Mouse (Mus musculus): ENCODE results near the gene Cldnd2. TPM values are rescaled to one million over a fixed set of nuclear protein-coding genes. Genes with fewer than 3 reads are reported as not detected.

Cldnd2 gene
- polyA plus RNA-seq, 1 experiment from 2014 or later, result 0.21 TPM

GRCm38 (mm10) chr7:43442684-43443083 is 2.1 kb downstream of the Cldnd2 start:
- ATAC-seq (no peak), DNase-seq (ENCODE audit: low spot score) (no peak)
- 11% methylated on average over 9 of the region's 9 CpGs for WGBS
- TF ChIP-seq CTCF (IDR thresholded peaks at IDR 0.05), result no peak
- TF ChIP-seq EP300 (IDR thresholded peaks at IDR 0.05), result no peak
- H3K36me3 ChIP-seq (ENCODE audit: insufficient read depth, low read length), result no peaks in the 10 kb centered on the region
- peak overlapping the region; percentile 99 for H3K27ac ChIP-seq (ENCODE audit: low read length)
- H3K9ac ChIP-seq (replicated peaks; ENCODE audit: low read depth), result peak overlapping the region; percentile 55
- peaks cover 13% of the 10 kb centered on the region; the same call in 1 of the 2 replicates for H3K4me1 ChIP-seq (ENCODE audit: insufficient read depth, low read depth, low read length)
- H3K4me2 ChIP-seq (replicated peaks; ENCODE audit: low read depth, low read length), result peak overlapping the region; percentile 89
- H3K4me3 ChIP-seq (ENCODE audit: low read depth, low read length), result peak overlapping the region; percentile 55
- H3K27me3 ChIP-seq (replicated peaks; ENCODE audit: insufficient read depth, low read length), result no peaks in the 10 kb centered on the region
- no peaks in the 10 kb centered on the region for H3K9me3 ChIP-seq (ENCODE audit: low read length)

GRCm38 (mm10) chr7:43443126-43443916 is 2.7 kb downstream of the Cldnd2 start:
- no peak for TF ChIP-seq CTCF (IDR thresholded peaks at IDR 0.05)
- no peaks in the 10 kb centered on the region for H3K9me3 ChIP-seq (ENCODE audit: low read length)
- peak; percentile 94 for DNase-seq (ENCODE audit: low spot score)
- H3K4me3 ChIP-seq (ENCODE audit: low read depth, low read length), result peak overlapping the region; percentile 55
- peak overlapping the region; percentile 55 for H3K9ac ChIP-seq (replicated peaks; ENCODE audit: low read depth)
- peak overlapping the region; percentile 89 for H3K4me2 ChIP-seq (replicated peaks; ENCODE audit: low read depth, low read length)
- no peaks in the 10 kb centered on the region for H3K27me3 ChIP-seq (replicated peaks; ENCODE audit: insufficient read depth, low read length)
- peak overlapping the region; percentile 99 for H3K27ac ChIP-seq (ENCODE audit: low read length)
- 2% methylated on average over 36 of the region's 36 CpGs for WGBS
- ATAC-seq, result peak; percentile 92
- no peaks in the 10 kb centered on the region for H3K36me3 ChIP-seq (ENCODE audit: insufficient read depth, low read length)
- peaks cover 13% of the 10 kb centered on the region; the same call in 1 of the 2 replicates for H3K4me1 ChIP-seq (ENCODE audit: insufficient read depth, low read depth, low read length)

GRCm38 (mm10) chr7:43443917-43444293 is 3.3 kb downstream of the Cldnd2 start, which contains the start of the genes Etfb and Gm45233:
TSS of gene Etfb (plus strand) at chr7:43444083.
TSS of gene Gm45233 (plus strand) at chr7:43444128.
- ATAC-seq (peak; percentile 96), DNase-seq (ENCODE audit: low spot score) (peak; percentile 99)
- Histone ChIP-seq H3K27me3 (replicated peaks; ENCODE audit: insufficient read depth, low read length) (no peaks in the 10 kb centered on the region), H3K4me1 (ENCODE audit: insufficient read depth, low read depth, low read length) (peaks cover 13% of the 10 kb centered on the region; the same call in 1 of the 2 replicates), H3K9ac (replicated peaks; ENCODE audit: low read depth) (peak within 1 kb of the TSS; percentile 55), H3K27ac (ENCODE audit: low read length) (peak within 1 kb of the TSS; percentile 99), H3K4me2 (replicated peaks; ENCODE audit: low read depth, low read length) (peak within 1 kb of the TSS; percentile 89), H3K36me3 (ENCODE audit: insufficient read depth, low read length) (no peaks in the 10 kb centered on the region), H3K4me3 (ENCODE audit: low read depth, low read length) (peak within 1 kb of the TSS; percentile 55), H3K9me3 (ENCODE audit: low read length) (no peaks in the 10 kb centered on the region)
- TF ChIP-seq EP300 (IDR thresholded peaks at IDR 0.05), result no peak; the same call in 1 of the 2 replicates
- TF ChIP-seq CTCF (IDR thresholded peaks at IDR 0.05), result peak; percentile 10; the same call in 1 of the 2 replicates
- under 1% methylated on average over 27 of the region's 27 CpGs for WGBS

- no peaks in the 10 kb centered on the region for H3K36me3 ChIP-seq (ENCODE audit: insufficient read depth, low read length)
- TF ChIP-seq EP300 (IDR thresholded peaks at IDR 0.05), result no peak
- no peak for TF ChIP-seq CTCF (IDR thresholded peaks at IDR 0.05)
- H3K27me3 ChIP-seq (replicated peaks; ENCODE audit: insufficient read depth, low read length), result no peaks in the 10 kb centered on the region
- DNase-seq (ENCODE audit: low spot score) (peak; percentile 66), ATAC-seq (no peak)
- H3K4me2 ChIP-seq (replicated peaks; ENCODE audit: low read depth, low read length), result no peak overlapping the region
- H3K27ac ChIP-seq (ENCODE audit: low read length), result 0 out of 2 replicates have a peak overlapping the region, but pooled peaks have one; percentile 32
- H3K9me3 ChIP-seq (ENCODE audit: low read length), result no peaks in the 10 kb centered on the region
- H3K4me1 ChIP-seq (ENCODE audit: insufficient read depth, low read depth, low read length), result peaks cover 10% of the 10 kb centered on the region; the same call in 1 of the 2 replicates
- no peak overlapping the region for H3K4me3 ChIP-seq (ENCODE audit: low read depth, low read length)
- WGBS, result 41% methylated on average over 4 of the region's 4 CpGs
- H3K9ac ChIP-seq (replicated peaks; ENCODE audit: low read depth), result no peak overlapping the region
These were observed 7.2 kb downstream of the Cldnd2 start for GRCm38 (mm10) chr7:43447801-43448200.

GRCm38 (mm10) chr7:43448246-43448645 is 7.7 kb downstream of the Cldnd2 start:
- Histone ChIP-seq H3K9me3 (ENCODE audit: low read length) (no peaks in the 10 kb centered on the region), H3K36me3 (ENCODE audit: insufficient read depth, low read length) (no peaks in the 10 kb centered on the region), H3K4me2 (replicated peaks; ENCODE audit: low read depth, low read length) (no peak overlapping the region), H3K27me3 (replicated peaks; ENCODE audit: insufficient read depth, low read length) (no peaks in the 10 kb centered on the region), H3K4me3 (ENCODE audit: low read depth, low read length) (no peak overlapping the region), H3K4me1 (ENCODE audit: insufficient read depth, low read depth, low read length) (peaks cover 6% of the 10 kb centered on the region; the same call in 1 of the 2 replicates), H3K9ac (replicated peaks; ENCODE audit: low read depth) (no peak overlapping the region), H3K27ac (ENCODE audit: low read length) (0 out of 2 replicates have a peak overlapping the region, but pooled peaks have one; percentile 32)
- DNase-seq (ENCODE audit: low spot score), result peak; percentile 38
- WGBS, result 58% methylated on average over 2 of the region's 3 CpGs
- no peak for ATAC-seq
- TF ChIP-seq CTCF (IDR thresholded peaks at IDR 0.05), result no peak
- TF ChIP-seq EP300 (IDR thresholded peaks at IDR 0.05), result no peak

- Histone ChIP-seq H3K4me3 (ENCODE audit: low read depth, low read length) (no peak overlapping the region), H3K36me3 (ENCODE audit: insufficient read depth, low read length) (no peaks in the 10 kb centered on the region), H3K27me3 (replicated peaks; ENCODE audit: insufficient read depth, low read length) (no peaks in the 10 kb centered on the region), H3K9me3 (ENCODE audit: low read length) (no peaks in the 10 kb centered on the region), H3K27ac (ENCODE audit: low read length) (no peak overlapping the region), H3K4me1 (ENCODE audit: insufficient read depth, low read depth, low read length) (no peaks in the 10 kb centered on the region), H3K4me2 (replicated peaks; ENCODE audit: low read depth, low read length) (no peak overlapping the region), H3K9ac (replicated peaks; ENCODE audit: low read depth) (no peak overlapping the region)
- no peak for ATAC-seq
- WGBS, result 100% methylated on average over 2 of the region's 2 CpGs
- no peak for TF ChIP-seq CTCF (IDR thresholded peaks at IDR 0.05)
- no peak for TF ChIP-seq EP300 (IDR thresholded peaks at IDR 0.05)
- no peak for DNase-seq (ENCODE audit: low spot score)
These were observed 9.2 kb downstream of the Cldnd2 start for GRCm38 (mm10) chr7:43449811-43450210.
